Mouse (Mus musculus) heart, postnatal 0 days (tissue): ENCODE results near the gene Prkcsh.

Experiments used
- CTCF ChIP-seq: IDR thresholded peaks from 2 replicates; pipeline ENCODE4 v1.5.1; 2016; ENCODE audit warnings: antibody characterized with exemption, control low read depth, low read depth
- EP300 ChIP-seq: IDR thresholded peaks from 2 replicates; pipeline ENCODE4 v1.6.1; 2016; ENCODE audit warnings: antibody characterized with exemption, low read depth

DNA sequence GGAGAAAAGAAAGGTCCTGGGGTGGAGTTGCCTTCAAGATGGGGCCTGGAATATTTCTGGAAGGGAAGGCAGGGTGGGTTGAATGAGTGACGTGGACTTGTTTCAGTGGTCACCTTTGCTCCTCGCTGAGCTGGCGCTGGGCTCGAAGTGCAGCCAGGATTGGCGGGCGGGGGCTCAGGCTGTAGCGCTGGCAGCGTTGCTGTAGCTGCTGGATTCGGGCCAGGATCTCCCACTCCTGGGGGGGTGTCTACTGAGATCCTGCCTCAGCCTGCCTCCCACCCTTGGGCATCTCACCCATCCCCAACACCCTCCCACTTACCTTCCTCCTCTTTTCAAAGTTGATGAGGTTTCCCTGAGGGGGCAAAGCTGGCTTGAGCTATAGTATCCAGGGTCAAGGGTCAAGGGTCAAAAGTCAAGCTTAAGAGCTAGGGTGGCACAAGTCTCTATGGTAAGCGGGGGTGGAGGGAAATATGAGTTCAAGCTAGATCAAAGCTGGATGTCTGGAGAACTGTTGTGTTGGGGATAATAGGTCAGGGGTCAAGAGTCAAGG lies 25.9 kb upstream of the Prkcsh start:
- no peak for TF ChIP-seq EP300
- TF ChIP-seq CTCF, result no peak
